Mouse (Mus musculus): ENCODE results near the gene Spef1. TPM values are rescaled to one million over a fixed set of nuclear protein-coding genes. Genes with fewer than 3 reads are reported as not detected.

The Spef1 gene
- total RNA-seq, 2 experiments from 2014 or later, result 0.84 to 1.4 TPM

- DNase-seq (ENCODE audit: low spot score), result no peak
Observed at GRCm38 (mm10) chr2:131206778-131207177, 19.7 kb upstream of the Spef1 start, which contains the start of gene Ap5s1. Gene Ap5s1, plus strand, starts transcription at chr2:131207078.

GRCm38 (mm10) chr2:131205521-131206182 lies 18.6 kb upstream of the Spef1 start:
- no peak for DNase-seq (ENCODE audit: low spot score)

GRCm38 (mm10) chr2:131204410-131204981 lies 17.4 kb upstream of the Spef1 start:
- DNase-seq (ENCODE audit: low spot score), result peak; percentile 95

GRCm38 (mm10) chr2:131203816-131204409 lies 16.8 kb upstream of the Spef1 start:
- DNase-seq (ENCODE audit: low spot score), result no peak

- no peak for DNase-seq (ENCODE audit: low spot score)
Observed at GRCm38 (mm10) chr2:131201262-131201661, 14.2 kb upstream of the Spef1 start.

- DNase-seq (ENCODE audit: low spot score), result no peak
Observed at GRCm38 (mm10) chr2:131200710-131201109, 13.6 kb upstream of the Spef1 start.

- DNase-seq (ENCODE audit: low spot score), result no peak
Observed at GRCm38 (mm10) chr2:131196606-131197316, 9.7 kb upstream of the Spef1 start.

- DNase-seq (ENCODE audit: low spot score), result no peak
Observed at GRCm38 (mm10) chr2:131191005-131191390, 3.9 kb upstream of the Spef1 start.

GRCm38 (mm10) chr2:131190344-131191004 lies 3.4 kb upstream of the Spef1 start:
- DNase-seq (ENCODE audit: low spot score), result no peak

GRCm38 (mm10) chr2:131189521-131190309 lies 2.6 kb upstream of the Spef1 start:
- DNase-seq (ENCODE audit: low spot score), result peak; percentile 61

GRCm38 (mm10) chr2:131188311-131188710 lies 1.2 kb upstream of the Spef1 start:
- no peak for DNase-seq (ENCODE audit: low spot score)

GRCm38 (mm10) chr2:131187602-131187922 lies 480 bp upstream of the Spef1 start:
- DNase-seq (ENCODE audit: low spot score), result no peak

- DNase-seq (ENCODE audit: low spot score), result no peak
Observed at GRCm38 (mm10) chr2:131186343-131186742, 739 bp downstream of the Spef1 start.

- DNase-seq (ENCODE audit: low spot score), result peak; percentile 78
Observed at GRCm38 (mm10) chr2:131179990-131180587, 7.0 kb downstream of the Spef1 start, which contains the start of gene Cenpb. Gene Cenpb, minus strand, starts transcription at chr2:131180067.

- DNase-seq (ENCODE audit: low spot score), result peak; percentile 46
Observed at GRCm38 (mm10) chr2:131179246-131179886, 7.7 kb downstream of the Spef1 start.

GRCm38 (mm10) chr2:131178828-131179245 lies 8.2 kb downstream of the Spef1 start:
- no peak for DNase-seq (ENCODE audit: low spot score)

GRCm38 (mm10) chr2:131177932-131178331 lies 9.2 kb downstream of the Spef1 start:
- DNase-seq (ENCODE audit: low spot score), result no peak

- DNase-seq (ENCODE audit: low spot score), result no peak
Observed at GRCm38 (mm10) chr2:131176491-131176890, 10.6 kb downstream of the Spef1 start.

- no peak for DNase-seq (ENCODE audit: low spot score)
Observed at GRCm38 (mm10) chr2:131175945-131176309, 11.2 kb downstream of the Spef1 start.
